Mouse (Mus musculus): ENCODE data around the gene Phldb1. TPM values are rescaled to one million over a fixed set of nuclear protein-coding genes. Genes with fewer than 3 reads are reported as not detected.

Gene Phldb1
- polyA plus RNA-seq, 1 experiment from 2014 or later: 29.5 TPM

- no peaks in the 10 kb centered on the region for H3K9me3 ChIP-seq (replicated peaks; ENCODE audit: control insufficient read depth, low read length)
- 96% methylated on average over 3 of the region's 3 CpGs for WGBS
- H3K27me3 ChIP-seq (replicated peaks; ENCODE audit: control insufficient read depth, insufficient read depth, low read length): no peaks in the 10 kb centered on the region
- no peak overlapping the region for H3K9ac ChIP-seq (ENCODE audit: low read length)
- ATAC-seq: no peak
- H3K4me2 ChIP-seq (ENCODE audit: low read length): no peak overlapping the region
- no peaks in the 10 kb centered on the region for H3K4me1 ChIP-seq (ENCODE audit: control insufficient read depth, insufficient read depth, low read length)
- H3K36me3 ChIP-seq (ENCODE audit: control insufficient read depth, insufficient read depth, low read length): peaks cover 87% of the 10 kb centered on the region
- no peak overlapping the region for H3K4me3 ChIP-seq (ENCODE audit: low read depth, low read length)
- no peak overlapping the region for H3K27ac ChIP-seq (ENCODE audit: low read depth, low read length)
- no peak for DNase-seq (ENCODE audit: low spot score)
These were observed 12.3 kb upstream of the Phldb1 start for GRCm38 (mm10) chr9:44747341-44747740.

- Histone ChIP-seq H3K4me1 (ENCODE audit: control insufficient read depth, insufficient read depth, low read length) (no peaks in the 10 kb centered on the region), H3K9me3 (replicated peaks; ENCODE audit: control insufficient read depth, low read length) (no peaks in the 10 kb centered on the region), H3K9ac (ENCODE audit: low read length) (no peak overlapping the region), H3K27ac (ENCODE audit: low read depth, low read length) (no peak overlapping the region), H3K36me3 (ENCODE audit: control insufficient read depth, insufficient read depth, low read length) (peaks cover 83% of the 10 kb centered on the region), H3K27me3 (replicated peaks; ENCODE audit: control insufficient read depth, insufficient read depth, low read length) (no peaks in the 10 kb centered on the region), H3K4me3 (ENCODE audit: low read depth, low read length) (no peak overlapping the region), H3K4me2 (ENCODE audit: low read length) (no peak overlapping the region)
- no peak for ATAC-seq
- WGBS: 95% methylated on average over 3 of the region's 3 CpGs
- no peak for DNase-seq (ENCODE audit: low spot score)
These were observed 11.7 kb upstream of the Phldb1 start for GRCm38 (mm10) chr9:44746666-44747065.

GRCm38 (mm10) chr9:44745371-44745770, 10.4 kb upstream of the Phldb1 start:
- DNase-seq (ENCODE audit: low spot score): no peak
- Histone ChIP-seq H3K27ac (ENCODE audit: low read depth, low read length) (no peak overlapping the region), H3K9ac (ENCODE audit: low read length) (no peak overlapping the region), H3K4me2 (ENCODE audit: low read length) (no peak overlapping the region), H3K27me3 (replicated peaks; ENCODE audit: control insufficient read depth, insufficient read depth, low read length) (no peaks in the 10 kb centered on the region), H3K4me3 (ENCODE audit: low read depth, low read length) (no peak overlapping the region), H3K4me1 (ENCODE audit: control insufficient read depth, insufficient read depth, low read length) (no peaks in the 10 kb centered on the region), H3K9me3 (replicated peaks; ENCODE audit: control insufficient read depth, low read length) (no peaks in the 10 kb centered on the region), H3K36me3 (ENCODE audit: control insufficient read depth, insufficient read depth, low read length) (peaks cover 76% of the 10 kb centered on the region)
- 82% methylated on average over 7 of the region's 7 CpGs for WGBS
- no peak for ATAC-seq

GRCm38 (mm10) chr9:44740663-44741192, 5.7 kb upstream of the Phldb1 start:
- WGBS: 89% methylated on average over 1 of the region's 1 CpGs
- Histone ChIP-seq H3K9ac (ENCODE audit: low read length) (no peak overlapping the region), H3K4me3 (ENCODE audit: low read depth, low read length) (no peak overlapping the region), H3K4me1 (ENCODE audit: control insufficient read depth, insufficient read depth, low read length) (no peaks in the 10 kb centered on the region), H3K27ac (ENCODE audit: low read depth, low read length) (no peak overlapping the region), H3K4me2 (ENCODE audit: low read length) (no peak overlapping the region), H3K27me3 (replicated peaks; ENCODE audit: control insufficient read depth, insufficient read depth, low read length) (no peaks in the 10 kb centered on the region; the same call in 1 of the 2 replicates), H3K36me3 (ENCODE audit: control insufficient read depth, insufficient read depth, low read length) (peaks cover 43% of the 10 kb centered on the region), H3K9me3 (replicated peaks; ENCODE audit: control insufficient read depth, low read length) (no peaks in the 10 kb centered on the region)
- no peak for ATAC-seq
- no peak for DNase-seq (ENCODE audit: low spot score)

GRCm38 (mm10) chr9:44737240-44737949, 2.4 kb upstream of the Phldb1 start:
- Histone ChIP-seq H3K4me1 (ENCODE audit: control insufficient read depth, insufficient read depth, low read length) (peaks cover 15% of the 10 kb centered on the region), H3K27me3 (replicated peaks; ENCODE audit: control insufficient read depth, insufficient read depth, low read length) (no peaks in the 10 kb centered on the region; the same call in 1 of the 2 replicates), H3K9me3 (replicated peaks; ENCODE audit: control insufficient read depth, low read length) (no peaks in the 10 kb centered on the region), H3K4me3 (ENCODE audit: low read depth, low read length) (no peak overlapping the region), H3K27ac (ENCODE audit: low read depth, low read length) (no peak overlapping the region), H3K4me2 (ENCODE audit: low read length) (no peak overlapping the region), H3K9ac (ENCODE audit: low read length) (no peak overlapping the region), H3K36me3 (ENCODE audit: control insufficient read depth, insufficient read depth, low read length) (peaks cover 11% of the 10 kb centered on the region)
- 76% methylated on average over 8 of the region's 8 CpGs for WGBS
- DNase-seq (ENCODE audit: low spot score) (no peak), ATAC-seq (no peak)

GRCm38 (mm10) chr9:44736301-44736700, 1.3 kb upstream of the Phldb1 start:
- Histone ChIP-seq H3K27me3 (replicated peaks; ENCODE audit: control insufficient read depth, insufficient read depth, low read length) (no peaks in the 10 kb centered on the region; the same call in 1 of the 2 replicates), H3K27ac (ENCODE audit: low read depth, low read length) (no peak overlapping the region), H3K9ac (ENCODE audit: low read length) (no peak overlapping the region), H3K4me2 (ENCODE audit: low read length) (no peak overlapping the region), H3K4me3 (ENCODE audit: low read depth, low read length) (no peak overlapping the region), H3K4me1 (ENCODE audit: control insufficient read depth, insufficient read depth, low read length) (peaks cover 15% of the 10 kb centered on the region), H3K9me3 (replicated peaks; ENCODE audit: control insufficient read depth, low read length) (no peaks in the 10 kb centered on the region), H3K36me3 (ENCODE audit: control insufficient read depth, insufficient read depth, low read length) (peaks cover 6% of the 10 kb centered on the region; the same call in 1 of the 2 replicates)
- DNase-seq (ENCODE audit: low spot score): no peak
- WGBS: 69% methylated on average over 2 of the region's 2 CpGs
- ATAC-seq: no peak

- peaks cover 15% of the 10 kb centered on the region for H3K4me1 ChIP-seq (ENCODE audit: control insufficient read depth, insufficient read depth, low read length)
- H3K27me3 ChIP-seq (replicated peaks; ENCODE audit: control insufficient read depth, insufficient read depth, low read length): no peaks in the 10 kb centered on the region; the same call in 1 of the 2 replicates
- no peak for ATAC-seq
- DNase-seq (ENCODE audit: low spot score): no peak
- no peak overlapping the region for H3K9ac ChIP-seq (ENCODE audit: low read length)
- 78% methylated on average over 6 of the region's 6 CpGs for WGBS
- H3K4me2 ChIP-seq (ENCODE audit: low read length): no peak overlapping the region
- H3K9me3 ChIP-seq (replicated peaks; ENCODE audit: control insufficient read depth, low read length): no peaks in the 10 kb centered on the region
- no peak overlapping the region for H3K4me3 ChIP-seq (ENCODE audit: low read depth, low read length)
- H3K36me3 ChIP-seq (ENCODE audit: control insufficient read depth, insufficient read depth, low read length): 0 out of 2 replicates have a peak, but pooled peaks cover 2% of the 10 kb centered on the region
- no peak overlapping the region for H3K27ac ChIP-seq (ENCODE audit: low read depth, low read length)
These were observed 888 bp upstream of the Phldb1 start for GRCm38 (mm10) chr9:44735886-44736285.

GRCm38 (mm10) chr9:44733671-44734523, 1.1 kb downstream of the Phldb1 start:
- 0 out of 2 replicates have a peak overlapping the region, but pooled peaks have one; percentile 9 for H3K27ac ChIP-seq (ENCODE audit: low read depth, low read length)
- H3K9ac ChIP-seq (ENCODE audit: low read length): peak overlapping the region; percentile 71

More at GRCm38 (mm10) chr9:44733671-44734523, 1.1 kb downstream of the Phldb1 start:
- WGBS: under 1% methylated on average over 73 of the region's 79 CpGs
- Histone ChIP-seq H3K4me2 (ENCODE audit: low read length) (peak overlapping the region; percentile 99), H3K36me3 (ENCODE audit: control insufficient read depth, insufficient read depth, low read length) (no peaks in the 10 kb centered on the region), H3K4me1 (ENCODE audit: control insufficient read depth, insufficient read depth, low read length) (peaks cover 15% of the 10 kb centered on the region), H3K9me3 (replicated peaks; ENCODE audit: control insufficient read depth, low read length) (no peaks in the 10 kb centered on the region), H3K27me3 (replicated peaks; ENCODE audit: control insufficient read depth, insufficient read depth, low read length) (no peaks in the 10 kb centered on the region; the same call in 1 of the 2 replicates), H3K4me3 (ENCODE audit: low read depth, low read length) (peak overlapping the region; percentile 55)
- DNase-seq (ENCODE audit: low spot score) (peak; percentile 35), ATAC-seq (peak; percentile 56)
